Mouse (Mus musculus): ENCODE data around the gene Stk10. TPM values are rescaled to one million over a fixed set of nuclear protein-coding genes. Genes with fewer than 3 reads are reported as not detected.

Gene Stk10
- polyA plus RNA-seq, 1 experiment from 2014 or later, result 19.3 TPM

- WGBS (ENCODE audit: missing documents), result 68% methylated on average over 7 of the region's 7 CpGs
- Histone ChIP-seq H3K79me2 (ENCODE audit: inconsistent target) (peaks cover 86% of the 10 kb centered on the region), H3K36me3 (ENCODE audit: inconsistent target) (no peaks in the 10 kb centered on the region), H3K4me3 (ENCODE audit: inconsistent target) (no peak overlapping the region), H3K27ac (no peak overlapping the region)
Observed at GRCm38 (mm10) chr11:32536954-32537353, 3.8 kb downstream of the Stk10 start.

- 58% methylated on average over 6 of the region's 6 CpGs for WGBS (ENCODE audit: missing documents)
- Histone ChIP-seq H3K27ac (no peak overlapping the region), H3K36me3 (ENCODE audit: inconsistent target) (no peaks in the 10 kb centered on the region), H3K79me2 (ENCODE audit: inconsistent target) (peaks cover 91% of the 10 kb centered on the region), H3K4me3 (ENCODE audit: inconsistent target) (no peak overlapping the region)
Observed at GRCm38 (mm10) chr11:32538435-32538834, 5.3 kb downstream of the Stk10 start.

DNA sequence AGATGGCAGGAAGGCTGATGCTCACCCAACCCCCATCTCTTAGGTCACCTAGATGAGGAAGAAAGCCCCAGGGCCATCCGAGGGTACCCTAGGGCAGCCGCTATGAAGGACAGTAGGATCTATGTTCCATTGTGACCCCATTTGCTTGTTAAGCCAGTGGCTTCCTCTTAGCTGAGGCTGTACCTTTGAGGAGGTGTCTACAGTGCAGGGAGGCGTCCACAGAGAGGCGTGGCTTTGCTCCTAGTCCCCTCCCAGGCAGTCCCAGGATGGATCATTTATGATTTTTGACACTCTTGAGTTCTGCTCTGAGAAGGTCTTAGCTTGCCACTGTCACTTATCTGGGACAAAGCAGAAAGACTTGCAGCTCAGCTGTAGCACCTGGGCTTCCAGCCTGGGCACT is 5.7 kb downstream of the Stk10 start:
- Histone ChIP-seq H3K4me3 (ENCODE audit: inconsistent target) (no peak overlapping the region), H3K36me3 (ENCODE audit: inconsistent target) (no peaks in the 10 kb centered on the region), H3K27ac (no peak overlapping the region), H3K79me2 (ENCODE audit: inconsistent target) (peaks cover 91% of the 10 kb centered on the region)
- 77% methylated on average over 4 of the region's 4 CpGs for WGBS (ENCODE audit: missing documents)

DNA sequence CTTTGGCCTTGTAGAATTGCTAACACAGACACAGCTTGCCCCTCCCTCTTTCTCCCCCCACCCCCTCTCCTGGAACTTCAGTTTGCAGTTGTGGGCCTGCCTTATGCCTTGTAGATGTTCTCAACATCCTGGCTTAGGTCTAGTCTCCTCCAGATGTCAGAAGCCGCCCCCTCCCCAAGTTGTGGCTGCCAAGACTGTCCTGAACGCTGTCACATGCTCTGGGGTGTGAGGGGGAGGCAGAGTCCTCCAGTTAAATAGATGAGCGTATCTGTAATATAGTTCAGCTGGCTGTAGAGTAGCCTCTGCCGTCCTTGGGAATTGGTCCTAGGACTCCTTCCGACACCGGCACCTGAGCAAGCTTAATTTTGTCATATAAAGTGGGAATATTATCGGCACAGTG is 6.6 kb downstream of the Stk10 start:
- H3K27ac ChIP-seq, result no peak overlapping the region
- H3K79me2 ChIP-seq (ENCODE audit: inconsistent target), result peaks cover 91% of the 10 kb centered on the region
- no peaks in the 10 kb centered on the region; the same call in 1 of the 2 replicates for H3K36me3 ChIP-seq (ENCODE audit: inconsistent target)
- H3K4me3 ChIP-seq (ENCODE audit: inconsistent target), result no peak overlapping the region
- 96% methylated on average over 4 of the region's 7 CpGs for WGBS (ENCODE audit: missing documents)

- H3K4me3 ChIP-seq (ENCODE audit: inconsistent target), result no peak overlapping the region
- no peak overlapping the region for H3K27ac ChIP-seq
- 81% methylated on average over 6 of the region's 6 CpGs for WGBS (ENCODE audit: missing documents)
- H3K79me2 ChIP-seq (ENCODE audit: inconsistent target), result peaks cover 91% of the 10 kb centered on the region
- H3K36me3 ChIP-seq (ENCODE audit: inconsistent target), result no peaks in the 10 kb centered on the region; the same call in 1 of the 2 replicates
Observed at GRCm38 (mm10) chr11:32540463-32540862, 7.4 kb downstream of the Stk10 start.

DNA sequence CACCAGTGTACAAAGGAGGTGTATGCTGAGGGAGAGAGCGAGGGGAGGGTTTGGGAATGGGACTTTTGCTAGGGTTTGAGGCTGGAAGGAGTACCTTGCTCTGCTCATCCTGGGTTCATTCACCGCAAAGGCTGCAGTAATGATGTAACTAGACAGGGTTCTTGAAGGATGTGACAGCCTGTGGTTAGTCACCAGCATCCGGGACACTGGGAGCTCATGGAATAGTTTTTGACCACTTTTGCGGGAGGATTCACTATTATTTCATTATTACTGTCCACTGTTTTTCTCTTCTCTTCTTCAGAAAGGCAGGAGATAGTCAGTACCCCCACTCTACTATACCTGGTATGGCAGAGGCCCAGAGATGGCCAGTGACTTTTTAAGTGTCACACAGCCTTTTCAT is 9.1 kb downstream of the Stk10 start:
- peaks cover 91% of the 10 kb centered on the region for H3K79me2 ChIP-seq (ENCODE audit: inconsistent target)
- H3K4me3 ChIP-seq (ENCODE audit: inconsistent target), result no peak overlapping the region
- H3K27ac ChIP-seq, result peak overlapping the region; percentile 94
- WGBS (ENCODE audit: missing documents), result 44% methylated on average over 4 of the region's 4 CpGs
- H3K36me3 ChIP-seq (ENCODE audit: inconsistent target), result no peaks in the 10 kb centered on the region; the same call in 1 of the 2 replicates

- Histone ChIP-seq H3K4me3 (ENCODE audit: inconsistent target) (no peak overlapping the region), H3K27ac (peak overlapping the region; percentile 94), H3K79me2 (ENCODE audit: inconsistent target) (peaks cover 91% of the 10 kb centered on the region), H3K36me3 (ENCODE audit: inconsistent target) (no peaks in the 10 kb centered on the region; the same call in 1 of the 2 replicates)
- 4% methylated on average over 3 of the region's 3 CpGs for WGBS (ENCODE audit: missing documents)
Observed at GRCm38 (mm10) chr11:32542687-32543411, 9.7 kb downstream of the Stk10 start.

GRCm38 (mm10) chr11:32544041-32544440 is 10.9 kb downstream of the Stk10 start:
- Histone ChIP-seq H3K79me2 (ENCODE audit: inconsistent target) (peaks cover 87% of the 10 kb centered on the region), H3K27ac (peak overlapping the region; percentile 94), H3K36me3 (ENCODE audit: inconsistent target) (no peaks in the 10 kb centered on the region; the same call in 1 of the 2 replicates), H3K4me3 (ENCODE audit: inconsistent target) (no peak overlapping the region)
- 93% methylated on average over 6 of the region's 6 CpGs for WGBS (ENCODE audit: missing documents)

- Histone ChIP-seq H3K79me2 (ENCODE audit: inconsistent target) (peaks cover 87% of the 10 kb centered on the region), H3K36me3 (ENCODE audit: inconsistent target) (no peaks in the 10 kb centered on the region; the same call in 1 of the 2 replicates), H3K27ac (no peak overlapping the region), H3K4me3 (ENCODE audit: inconsistent target) (no peak overlapping the region)
- WGBS (ENCODE audit: missing documents), result 98% methylated on average over 5 of the region's 5 CpGs
Observed at GRCm38 (mm10) chr11:32544497-32544896, 11.4 kb downstream of the Stk10 start.

GRCm38 (mm10) chr11:32545605-32546004 is 12.5 kb downstream of the Stk10 start:
- Histone ChIP-seq H3K4me3 (ENCODE audit: inconsistent target) (no peak overlapping the region), H3K79me2 (ENCODE audit: inconsistent target) (peaks cover 87% of the 10 kb centered on the region), H3K27ac (no peak overlapping the region), H3K36me3 (ENCODE audit: inconsistent target) (no peaks in the 10 kb centered on the region; the same call in 1 of the 2 replicates)
- 97% methylated on average over 12 of the region's 12 CpGs for WGBS (ENCODE audit: missing documents)

DNA sequence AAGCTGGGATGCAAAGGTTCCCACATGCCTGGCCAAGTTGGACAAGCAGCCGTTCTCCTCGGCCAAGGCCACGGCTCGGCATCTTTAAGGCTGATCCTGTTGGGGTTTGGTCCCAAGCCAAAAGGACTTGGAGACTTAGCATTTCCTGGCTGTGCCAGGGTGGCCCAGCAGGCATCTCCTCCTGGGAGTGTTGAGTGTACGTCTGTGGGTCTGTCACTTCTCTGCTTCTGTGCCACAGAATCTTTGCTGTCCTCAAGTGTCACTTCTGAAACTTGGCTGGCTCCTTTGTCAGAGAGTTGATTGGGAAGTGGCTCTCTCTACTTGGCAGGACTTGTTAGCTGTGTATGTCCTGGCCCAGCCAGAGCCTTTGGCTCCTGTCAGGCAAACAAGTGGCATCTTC is 13.4 kb downstream of the Stk10 start:
- Histone ChIP-seq H3K36me3 (ENCODE audit: inconsistent target) (no peaks in the 10 kb centered on the region; the same call in 1 of the 2 replicates), H3K27ac (no peak overlapping the region), H3K4me3 (ENCODE audit: inconsistent target) (no peak overlapping the region), H3K79me2 (ENCODE audit: inconsistent target) (peaks cover 87% of the 10 kb centered on the region)
- WGBS (ENCODE audit: missing documents), result 75% methylated on average over 5 of the region's 5 CpGs

- H3K36me3 ChIP-seq (ENCODE audit: inconsistent target), result no peaks in the 10 kb centered on the region; the same call in 1 of the 2 replicates
- no peak overlapping the region for H3K4me3 ChIP-seq (ENCODE audit: inconsistent target)
- 95% methylated on average over 7 of the region's 10 CpGs for WGBS (ENCODE audit: missing documents)
- H3K79me2 ChIP-seq (ENCODE audit: inconsistent target), result peaks cover 89% of the 10 kb centered on the region
- no peak overlapping the region for H3K27ac ChIP-seq
Observed at GRCm38 (mm10) chr11:32547391-32547947, 14.4 kb downstream of the Stk10 start.

GRCm38 (mm10) chr11:32548240-32548639 is 15.1 kb downstream of the Stk10 start:
- Histone ChIP-seq H3K36me3 (ENCODE audit: inconsistent target) (no peaks in the 10 kb centered on the region; the same call in 1 of the 2 replicates), H3K79me2 (ENCODE audit: inconsistent target) (peaks cover 96% of the 10 kb centered on the region), H3K27ac (no peak overlapping the region), H3K4me3 (ENCODE audit: inconsistent target) (no peak overlapping the region)
- 100% methylated on average over 4 of the region's 4 CpGs for WGBS (ENCODE audit: missing documents)

DNA sequence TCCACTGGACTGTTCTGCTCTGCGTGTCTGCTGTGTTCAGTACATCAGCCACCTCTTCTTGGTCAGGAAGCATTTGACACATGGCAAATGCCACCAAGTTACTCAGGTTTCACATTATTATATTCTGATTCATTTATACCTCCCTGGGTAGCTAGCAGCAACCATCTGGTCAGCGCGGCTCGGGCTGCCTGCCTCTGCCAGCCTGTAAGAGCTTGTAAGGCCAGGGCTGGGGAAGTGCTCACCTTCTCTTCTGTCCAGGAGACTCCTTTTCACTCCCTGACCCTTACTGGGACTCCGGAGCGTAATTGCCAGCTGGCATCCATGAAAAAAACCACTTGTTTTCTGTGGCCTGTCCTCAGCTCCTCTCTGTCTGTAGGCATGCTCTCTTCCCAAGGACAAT is 16.1 kb downstream of the Stk10 start:
- WGBS (ENCODE audit: missing documents), result 95% methylated on average over 6 of the region's 6 CpGs
- Histone ChIP-seq H3K79me2 (ENCODE audit: inconsistent target) (peaks cover 96% of the 10 kb centered on the region), H3K36me3 (ENCODE audit: inconsistent target) (no peaks in the 10 kb centered on the region; the same call in 1 of the 2 replicates), H3K4me3 (ENCODE audit: inconsistent target) (no peak overlapping the region), H3K27ac (no peak overlapping the region)

DNA sequence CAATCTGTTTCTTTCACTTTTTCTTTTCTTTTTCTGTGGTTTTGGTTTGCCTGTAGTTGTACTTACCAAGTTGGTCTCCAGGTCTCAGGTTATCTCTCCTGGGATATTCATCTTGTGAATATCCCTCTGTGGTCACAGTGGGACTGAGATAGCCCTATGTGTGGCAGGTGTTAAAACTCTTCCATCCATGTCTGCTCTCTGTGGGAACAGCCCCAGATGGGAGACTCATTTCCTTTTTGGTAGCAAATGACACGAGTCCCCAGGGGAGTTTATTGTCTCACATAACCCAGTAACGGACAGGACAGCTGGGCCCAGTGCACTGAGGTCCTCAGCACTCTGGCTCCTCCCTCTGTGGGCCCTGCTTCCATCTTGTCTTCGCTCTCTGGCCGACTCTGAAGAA is 17.0 kb downstream of the Stk10 start:
- H3K79me2 ChIP-seq (ENCODE audit: inconsistent target), result peaks cover 96% of the 10 kb centered on the region
- H3K4me3 ChIP-seq (ENCODE audit: inconsistent target), result no peak overlapping the region
- H3K36me3 ChIP-seq (ENCODE audit: inconsistent target), result no peaks in the 10 kb centered on the region; the same call in 1 of the 2 replicates
- H3K27ac ChIP-seq, result no peak overlapping the region
- WGBS (ENCODE audit: missing documents), result 76% methylated on average over 3 of the region's 4 CpGs
